Mouse (Mus musculus): Measurements from ENCODE around the gene Trim3.

The Trim3 gene

DNA sequence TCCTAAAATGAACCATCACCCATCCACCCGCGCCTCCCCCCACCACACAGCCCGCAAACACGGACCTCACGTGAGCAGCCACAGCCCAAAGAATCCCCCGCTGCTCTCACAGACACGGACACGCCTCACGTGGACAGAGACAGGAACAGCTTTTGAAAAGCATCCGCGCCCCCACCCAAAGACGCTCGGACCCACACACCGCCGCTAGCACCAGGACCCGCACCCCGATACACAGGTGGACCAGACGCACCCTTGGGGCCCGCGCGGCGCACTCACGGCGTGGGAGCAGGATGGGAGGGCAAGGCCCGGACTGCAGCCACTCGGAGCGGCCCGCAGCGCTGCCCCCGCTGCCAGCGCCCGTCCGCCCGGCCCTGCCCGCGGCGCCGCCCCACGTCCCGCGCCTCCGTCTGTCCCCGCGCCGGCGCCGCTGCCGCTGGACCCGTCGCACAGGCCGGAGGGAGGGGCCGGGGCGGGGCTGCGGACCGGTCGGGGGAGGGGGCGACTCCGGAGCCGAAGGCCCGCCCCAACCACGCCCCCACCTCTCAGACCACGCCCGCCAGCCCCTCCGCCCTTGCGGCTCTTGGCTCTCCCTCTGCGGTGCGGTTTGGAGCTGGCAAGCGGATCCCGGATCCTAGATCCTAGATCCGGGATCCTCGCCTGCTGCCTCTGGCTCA is at the start of gene Trim3:
TSS of gene Trim3 (minus strand) at position 445 of the 674 bp plus-strand sequence.
- peak; percentile 89 to 93 for DNase-seq

DNA sequence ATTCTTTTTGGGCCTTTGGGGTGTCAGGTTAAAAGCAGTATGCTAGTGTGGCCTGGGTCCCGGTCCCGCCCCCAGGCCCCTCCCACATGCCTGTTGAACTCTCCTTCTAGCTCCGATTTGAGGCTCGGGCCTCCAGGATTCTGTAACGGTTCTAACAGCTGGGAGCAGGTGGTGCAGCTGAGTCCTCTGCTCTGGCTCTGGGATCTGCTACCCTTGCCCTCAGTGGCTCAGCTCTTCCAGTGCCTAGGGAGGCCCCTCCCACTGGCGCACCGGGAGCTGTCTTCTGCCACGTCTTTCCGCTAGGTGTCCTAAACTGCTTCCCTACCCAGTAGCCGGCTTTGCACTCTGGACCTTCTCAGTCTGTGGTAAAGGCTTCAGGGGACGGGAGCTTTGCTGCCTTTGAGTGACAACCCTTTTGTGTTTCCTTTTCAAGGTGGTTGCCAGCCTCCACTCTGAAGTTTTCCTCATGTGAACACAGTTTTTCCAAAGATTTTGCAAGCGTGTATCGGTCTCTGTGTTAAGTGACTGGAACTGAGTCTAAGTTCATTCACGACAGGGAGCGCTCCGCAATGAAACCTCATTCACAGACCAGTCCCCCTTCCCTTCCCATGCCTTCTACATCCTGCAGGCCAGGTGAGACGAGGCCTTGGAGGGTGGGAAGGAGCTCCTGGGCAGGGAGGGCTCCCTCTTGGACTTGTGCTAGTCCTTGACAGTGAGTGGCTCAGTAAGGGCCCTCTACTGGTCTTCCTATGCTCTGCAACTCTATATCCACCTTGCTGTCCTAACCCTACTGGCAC is 17.5 kb upstream of the Trim3 start, which contains the start of gene Dnhd1:
TSS of gene Dnhd1 (plus strand) at position 189 of the 797 bp plus-strand sequence.
- peak; percentile 86 to 91 for DNase-seq

DNA sequence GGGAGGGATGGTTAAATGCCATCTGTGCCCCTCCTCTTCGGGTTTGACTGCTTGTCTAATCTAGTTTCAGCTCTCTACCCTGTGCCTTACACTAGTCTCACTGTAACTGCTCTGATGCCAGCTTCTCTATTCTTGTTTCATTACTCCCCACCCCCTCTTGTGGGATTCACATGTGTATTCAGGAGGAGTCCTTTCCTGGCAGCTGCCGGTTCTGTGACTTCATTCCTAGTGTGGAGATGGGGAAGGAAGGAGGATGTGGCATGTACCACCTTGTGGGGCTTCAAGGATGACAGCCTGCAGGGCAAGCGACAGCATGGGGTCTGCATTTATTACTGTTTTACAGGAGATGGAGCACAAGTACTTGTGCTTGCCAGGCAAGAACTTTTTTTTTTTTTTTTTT is 8.6 kb upstream of the Trim3 start:
- no peak for DNase-seq

- DNase-seq, result no peak
These were observed 7.5 kb upstream of the Trim3 start for GRCm38 (mm10) chr7:105640894-105641255.

DNA sequence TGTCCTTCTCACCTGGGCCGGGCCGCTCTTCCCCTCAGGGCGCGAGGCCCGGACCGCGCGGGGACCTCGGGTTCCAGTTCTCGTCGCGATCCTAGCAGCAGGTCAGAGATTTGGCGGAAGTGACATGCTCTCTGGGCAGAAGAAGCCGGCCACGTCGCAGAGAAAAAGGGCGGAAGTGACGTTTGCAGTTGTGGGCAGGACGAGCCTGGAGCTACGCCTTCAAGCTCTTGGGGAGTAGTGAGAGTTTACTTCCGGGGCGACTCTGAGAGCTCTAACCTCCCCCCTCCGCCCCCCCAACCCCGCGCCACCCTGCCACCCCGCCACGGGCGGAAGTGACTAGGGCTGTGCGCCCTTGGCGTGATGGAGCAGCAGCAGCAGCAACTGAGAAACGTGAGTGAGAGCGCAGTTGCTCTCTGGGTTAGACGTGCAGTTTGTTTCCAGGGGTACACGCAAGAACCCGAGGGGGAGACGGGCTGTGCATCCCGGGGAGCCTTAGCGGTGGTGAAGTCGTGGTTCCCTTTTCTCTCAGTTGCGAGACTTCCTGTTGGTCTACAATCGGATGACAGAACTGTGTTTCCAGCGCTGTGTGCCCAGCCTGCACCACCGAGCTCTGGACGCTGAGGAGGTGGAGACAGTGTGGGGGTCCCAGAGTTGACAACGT is 7.0 kb upstream of the Trim3 start, which contains the start of the genes Arfip2 and Gm45799:
TSS of gene Arfip2 (minus strand) at position 184 of the 661 bp plus-strand sequence.
TSS of gene Gm45799 (plus strand) at position 320 of the 661 bp plus-strand sequence.
- DNase-seq, result peak; percentile 99

DNA sequence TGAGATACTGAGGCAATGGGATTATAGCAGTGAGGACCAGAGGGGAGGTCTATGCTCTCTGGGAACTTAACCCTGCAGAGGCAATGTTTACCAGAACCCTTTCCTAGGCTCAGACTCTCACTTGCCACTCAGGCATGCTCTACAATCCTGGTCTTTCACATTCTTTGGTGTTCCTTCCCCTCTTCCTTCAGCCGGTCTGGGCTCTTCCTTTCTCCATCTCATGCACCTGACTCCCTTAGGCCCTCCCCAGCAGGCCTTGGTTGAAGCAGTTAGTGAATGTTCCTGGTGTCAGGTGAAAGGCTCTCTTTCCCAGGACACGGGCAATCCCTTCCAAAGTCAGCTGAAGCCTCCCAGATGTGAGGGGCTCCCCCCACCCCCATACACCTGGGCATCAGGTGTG is 6.4 kb upstream of the Trim3 start, which contains the start of gene Timm10b:
TSS of gene Timm10b (plus strand) at position 301 of the 400 bp plus-strand sequence.
- DNase-seq, result no peak

DNA sequence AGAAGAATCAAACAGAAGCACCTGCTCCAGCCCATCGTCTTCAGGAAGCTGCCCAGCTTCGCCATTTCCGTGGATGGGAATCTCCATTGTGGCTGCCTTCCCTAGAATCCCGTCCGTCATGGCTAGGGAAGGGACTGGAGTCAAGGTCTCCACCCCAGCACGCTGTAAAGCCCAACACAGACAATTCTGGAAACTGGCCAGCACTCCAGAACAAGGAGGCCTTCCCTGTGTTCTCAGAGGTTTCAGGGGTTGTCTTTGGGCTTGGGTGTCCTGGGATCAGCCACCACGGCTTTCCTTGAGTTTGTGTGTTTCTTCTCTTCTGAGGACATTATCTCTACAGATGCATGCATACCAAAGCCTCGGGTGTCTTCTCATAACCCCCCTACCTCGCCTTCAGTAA is 5.9 kb upstream of the Trim3 start:
- DNase-seq, result no peak

- no peak for DNase-seq
These were observed 5.4 kb upstream of the Trim3 start for GRCm38 (mm10) chr7:105638776-105639175.

DNA sequence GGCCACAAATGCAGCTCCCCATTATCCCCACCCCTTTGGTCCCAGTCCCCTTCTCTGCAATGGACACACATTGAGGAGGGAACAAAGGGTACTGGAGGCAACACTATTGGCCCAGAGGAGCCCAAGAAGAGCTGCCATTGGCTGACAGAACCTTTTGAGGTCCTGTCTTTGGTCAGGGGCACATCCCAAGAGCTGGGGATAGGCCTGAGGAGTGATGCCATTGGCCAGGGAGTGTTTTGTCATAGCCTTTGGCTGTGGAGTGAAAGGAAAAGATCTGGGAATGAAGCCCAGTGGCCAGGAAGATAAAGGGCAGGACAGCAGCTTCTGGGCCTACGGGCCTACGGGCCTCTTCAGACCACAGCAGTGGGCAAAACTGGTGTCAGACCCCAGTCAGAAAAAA is 2.4 kb upstream of the Trim3 start:
- no peak for DNase-seq

DNA sequence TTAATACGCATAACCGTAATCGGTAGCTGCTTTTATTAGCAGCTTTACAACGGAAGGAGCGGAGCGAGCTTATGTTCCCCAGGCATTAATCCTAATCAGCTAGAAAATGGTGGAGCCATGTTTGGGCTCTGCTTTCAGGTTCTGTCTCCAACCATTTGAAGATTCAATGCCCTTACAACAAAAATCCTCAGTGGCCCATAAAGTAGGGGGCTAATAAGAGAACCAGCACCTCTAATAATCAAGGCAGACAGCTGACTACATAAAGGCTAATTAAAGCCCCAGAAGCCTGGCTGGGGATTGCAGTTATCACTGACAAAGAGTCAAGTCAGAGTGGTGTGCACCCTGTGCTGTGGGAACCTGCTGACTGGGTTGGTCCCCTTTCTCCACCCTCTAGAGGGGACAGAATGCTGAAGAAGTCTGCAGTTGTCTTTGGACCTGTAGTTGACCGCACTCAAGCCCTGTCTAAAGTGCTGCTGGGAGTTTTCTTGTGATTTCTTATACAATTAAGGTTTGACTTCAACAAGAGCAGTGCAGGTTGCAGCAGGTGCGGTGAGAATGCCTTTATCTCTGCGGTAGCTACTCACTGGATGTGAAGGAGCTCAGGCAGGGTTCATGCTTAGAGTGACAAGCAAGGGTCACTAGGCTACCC is 1.0 kb upstream of the Trim3 start:
- no peak for DNase-seq

- DNase-seq, result no peak
These were observed 397 bp upstream of the Trim3 start for GRCm38 (mm10) chr7:105633801-105634135.

- no peak for DNase-seq
These were observed 809 bp downstream of the Trim3 start for GRCm38 (mm10) chr7:105632551-105632972.

DNA sequence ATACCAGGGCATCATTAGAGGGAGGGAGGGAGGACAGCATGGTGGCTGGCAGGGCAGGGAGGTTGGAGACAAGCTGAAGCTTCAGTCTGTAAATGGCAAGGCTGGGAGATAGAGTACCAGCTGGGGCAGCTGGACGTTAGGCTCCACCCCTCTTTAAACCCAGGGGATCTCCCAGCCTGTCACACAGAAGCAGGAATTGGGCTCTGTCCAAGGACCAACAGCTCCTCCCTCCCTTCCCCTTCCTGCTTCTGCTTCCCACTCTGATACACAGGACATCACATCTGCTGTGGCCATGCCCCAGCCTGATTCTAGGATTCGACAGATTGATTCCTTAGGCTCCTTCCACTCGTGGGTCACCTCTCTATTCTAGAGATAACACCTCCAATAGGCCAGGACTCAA is 4.7 kb downstream of the Trim3 start:
- DNase-seq, result peak; percentile 83 to 88

DNA sequence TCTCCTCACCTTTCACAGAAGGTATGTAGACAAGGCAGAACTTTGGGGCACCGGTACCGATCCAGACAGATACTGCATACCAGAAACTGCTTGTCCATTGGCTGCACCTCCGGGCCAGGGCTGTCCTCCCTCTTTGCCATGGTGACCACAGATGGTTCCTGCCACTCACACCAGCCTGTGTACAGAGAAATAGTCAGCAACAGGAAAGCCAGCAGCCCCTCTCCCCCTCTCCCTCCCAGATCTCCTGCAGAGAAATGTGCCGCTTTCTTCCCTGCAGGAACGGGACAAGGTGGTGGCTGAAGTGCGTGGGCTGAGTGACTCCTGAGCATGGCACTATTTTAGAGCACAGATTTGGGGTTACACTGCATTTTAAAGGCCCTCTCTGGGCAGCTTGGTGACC is 8.0 kb downstream of the Trim3 start:
- DNase-seq, result peak; percentile 42 to 56

GRCm38 (mm10) chr7:105621646-105622292 is 11.6 kb downstream of the Trim3 start:
- DNase-seq, result peak; percentile 54 to 70

- DNase-seq, result peak; percentile 80 to 88
These were observed 12.3 kb downstream of the Trim3 start for GRCm38 (mm10) chr7:105621053-105621452.

DNA sequence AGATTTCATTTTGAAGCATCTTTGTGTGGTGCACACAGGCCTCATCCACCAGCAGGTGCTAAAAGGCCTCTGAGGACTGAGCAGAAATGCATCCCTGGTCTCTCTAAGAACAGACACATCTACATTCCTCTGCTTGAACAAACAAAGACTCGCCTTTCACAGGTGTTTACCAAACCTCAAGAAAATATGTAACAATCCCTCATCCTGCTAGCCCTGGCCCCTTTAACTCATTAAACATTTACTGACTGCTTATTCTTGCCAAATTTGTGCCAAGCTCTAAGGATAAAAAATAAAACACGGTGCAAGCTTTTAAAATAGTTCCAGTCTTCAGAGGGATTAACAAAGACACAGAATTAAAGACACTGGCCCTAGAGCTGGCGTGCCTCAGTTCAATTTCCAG is 13.7 kb downstream of the Trim3 start:
- no peak for DNase-seq

DNA sequence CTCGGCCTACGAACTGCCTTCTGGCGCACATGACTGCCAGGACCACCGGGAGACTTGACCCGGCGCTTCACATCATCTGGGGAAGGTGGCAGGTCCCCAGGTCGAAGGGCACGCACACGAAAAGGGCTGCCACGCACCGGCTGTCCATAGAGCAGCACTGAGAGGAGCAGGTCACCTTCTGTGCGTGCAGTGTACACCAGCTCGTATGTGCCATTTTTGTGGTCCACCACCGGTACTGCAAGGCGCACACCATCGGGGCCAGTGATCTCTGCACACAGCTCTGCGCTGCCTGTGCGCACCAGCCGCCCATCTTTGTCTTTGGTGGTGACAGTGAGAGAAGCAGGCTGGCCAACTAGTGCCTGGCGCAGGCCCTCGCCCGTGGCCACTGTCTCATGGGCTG is 15.6 kb downstream of the Trim3 start:
- DNase-seq, result no peak

DNA sequence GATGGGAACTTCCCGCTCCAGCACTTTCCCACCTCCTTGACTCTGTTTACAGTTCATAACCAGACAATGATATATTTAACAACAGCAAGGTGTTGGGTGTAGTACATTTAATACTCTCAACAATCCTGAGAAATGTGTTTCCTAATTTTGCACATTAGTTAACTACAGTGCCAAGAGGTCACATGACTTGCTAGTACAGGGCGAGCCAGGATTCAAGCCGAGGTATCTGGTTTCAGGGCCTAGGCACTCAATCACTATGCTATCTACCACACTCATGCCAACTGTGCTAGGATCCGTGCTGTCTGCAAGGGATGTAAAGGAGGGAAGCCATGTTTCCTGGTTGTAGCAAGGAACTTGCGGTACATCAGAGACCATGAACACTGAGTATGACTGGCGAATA is 16.8 kb downstream of the Trim3 start:
- DNase-seq, result peak in 1 of 2 experiments; percentile 51

DNA sequence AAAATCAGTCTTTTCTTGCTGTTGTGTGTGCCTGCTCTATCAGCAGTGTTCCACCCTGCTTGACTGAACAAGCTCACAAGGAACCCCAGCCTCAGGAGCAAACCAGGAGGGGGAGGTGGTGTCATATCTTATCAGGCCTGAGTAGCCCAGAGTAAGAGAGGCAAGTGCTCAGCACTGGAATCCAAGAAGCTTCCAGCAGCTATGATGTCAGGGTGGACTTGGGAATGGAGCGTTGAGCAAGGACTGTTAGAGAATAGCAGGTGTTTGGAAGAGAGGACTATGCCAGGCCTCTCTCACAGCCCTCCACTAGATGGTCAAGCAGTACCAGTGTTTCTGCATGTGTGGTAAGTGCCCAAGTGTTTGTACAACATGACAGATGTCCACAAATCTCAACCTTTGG is 17.7 kb downstream of the Trim3 start:
- DNase-seq, result peak; percentile 36 to 58

- DNase-seq, result no peak
These were observed 19.0 kb downstream of the Trim3 start for GRCm38 (mm10) chr7:105614400-105614799.

- peak; percentile 55 to 56 for DNase-seq
These were observed 21.6 kb downstream of the Trim3 start for GRCm38 (mm10) chr7:105611767-105612166.

Data from lung, adult 18-20 months (tissue).